Mouse (Mus musculus) thymus, postnatal 4 days (tissue): Measurements from ENCODE around the gene Akap13.

Experiments used
- DNase-seq: peaks from one replicate; pipeline ENCODE4 v3.0.0; 2021

The Akap13 gene

DNA sequence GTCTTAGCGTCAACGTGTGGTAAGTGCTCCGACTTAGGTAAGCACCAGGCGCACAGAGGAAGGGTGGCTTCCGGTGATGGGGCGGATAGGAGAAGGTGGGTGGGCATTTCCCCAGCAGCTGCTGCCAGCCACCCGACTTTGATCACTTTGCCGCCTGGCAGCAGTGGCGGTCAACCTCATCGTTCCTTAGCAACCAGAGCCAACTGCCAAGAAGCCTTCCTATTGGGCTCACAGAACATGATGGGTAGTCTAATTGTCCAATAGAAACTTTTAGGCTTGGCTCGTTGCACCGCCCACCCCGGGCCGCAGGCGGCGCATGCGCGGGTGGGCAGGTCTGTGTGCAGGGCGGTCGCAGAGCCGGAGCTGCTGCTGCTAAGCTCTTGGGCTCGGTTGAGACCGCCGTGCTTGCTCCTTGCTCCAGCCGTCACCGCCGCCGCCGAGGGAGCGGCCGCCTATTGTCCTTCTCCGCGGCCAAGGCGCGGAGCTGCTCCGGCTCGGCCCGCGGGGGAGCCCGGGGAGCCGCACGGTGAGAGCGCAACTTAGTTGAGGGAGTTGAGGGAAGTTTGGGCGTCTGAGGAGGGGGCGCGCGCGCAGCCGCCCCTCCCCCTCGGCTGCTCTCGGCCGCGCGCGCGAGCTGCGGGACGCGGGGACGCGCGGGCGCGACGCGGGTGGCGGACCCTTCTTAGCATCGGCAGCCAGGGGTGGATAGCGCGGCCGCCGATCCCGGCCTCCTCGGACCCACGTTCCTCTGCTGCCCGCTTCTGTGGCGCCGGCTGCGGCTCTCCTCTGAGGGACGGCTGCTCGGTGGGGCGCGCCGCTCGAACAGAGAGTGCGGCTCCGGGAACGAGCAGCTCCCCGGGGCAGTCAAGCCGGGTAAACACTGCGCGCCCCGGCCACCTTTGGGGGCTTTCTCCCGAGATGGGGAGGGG is at the start of gene Akap13:
TSS of gene Akap13 (plus strand) at position 312 of the 929 bp plus-strand sequence.
- peak; percentile 97 for DNase-seq

DNA sequence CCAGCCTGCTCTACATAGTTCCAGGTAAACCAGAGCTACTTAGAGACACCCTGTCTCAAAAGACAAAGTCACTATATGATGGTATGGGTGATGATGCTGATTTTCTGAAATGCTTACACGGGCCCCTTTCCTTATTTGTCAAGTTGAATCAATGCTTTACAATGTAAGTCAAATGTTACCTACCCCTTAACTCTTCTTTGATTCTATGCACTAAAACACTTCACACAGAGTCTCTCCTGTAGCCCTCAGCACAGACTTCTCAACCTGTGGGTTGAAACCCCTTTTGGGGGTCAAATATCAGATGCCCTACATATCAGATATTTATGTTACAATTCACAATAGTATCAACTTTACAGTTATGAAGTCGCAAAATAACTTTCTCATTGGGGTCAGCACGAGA is 44.7 kb upstream of the Akap13 start:
- no peak for DNase-seq

DNA sequence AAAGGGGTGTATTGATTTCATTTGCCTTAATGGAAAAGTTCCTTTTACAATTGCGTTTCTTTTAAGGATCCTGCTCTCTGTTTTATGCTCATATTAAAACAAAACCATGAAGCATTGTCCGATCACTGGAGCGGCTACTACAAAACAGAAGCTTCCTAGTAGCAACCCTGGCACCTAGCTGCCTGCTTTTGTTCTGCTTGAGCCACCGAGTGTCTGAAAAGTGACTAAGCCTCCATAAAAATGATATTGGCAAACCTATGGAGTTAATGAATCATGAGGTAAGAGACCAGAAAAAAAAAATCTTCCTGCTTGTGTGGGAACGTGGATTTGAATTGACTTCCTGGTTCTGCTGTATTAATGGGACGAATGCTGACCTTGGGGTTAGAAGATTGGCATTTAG is 44.1 kb upstream of the Akap13 start:
- DNase-seq = no peak

DNA sequence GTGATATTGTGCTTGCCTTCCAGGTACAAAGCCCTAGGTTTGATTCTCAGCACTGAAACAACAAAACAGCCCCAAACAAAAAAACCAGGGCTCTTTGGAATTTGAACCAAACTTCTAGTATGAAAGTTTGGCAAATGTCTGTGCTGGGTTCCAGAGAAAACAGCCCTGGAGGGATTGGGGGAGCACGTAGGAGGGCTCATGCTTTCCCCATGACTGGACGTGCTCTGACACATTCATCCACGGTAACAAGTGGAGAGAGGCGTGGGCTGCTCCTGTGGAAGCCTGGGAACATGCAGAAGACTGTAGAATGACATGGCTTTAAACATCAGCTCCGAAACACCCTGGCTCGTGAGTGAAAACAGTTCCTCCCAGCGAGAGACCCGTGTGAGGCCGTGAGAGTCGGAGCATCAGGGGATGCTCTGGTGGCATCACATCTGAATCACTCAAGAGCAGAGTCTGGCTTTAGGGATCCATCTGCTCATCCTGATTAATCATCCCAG is 43.3 kb upstream of the Akap13 start:
- no peak for DNase-seq

DNA sequence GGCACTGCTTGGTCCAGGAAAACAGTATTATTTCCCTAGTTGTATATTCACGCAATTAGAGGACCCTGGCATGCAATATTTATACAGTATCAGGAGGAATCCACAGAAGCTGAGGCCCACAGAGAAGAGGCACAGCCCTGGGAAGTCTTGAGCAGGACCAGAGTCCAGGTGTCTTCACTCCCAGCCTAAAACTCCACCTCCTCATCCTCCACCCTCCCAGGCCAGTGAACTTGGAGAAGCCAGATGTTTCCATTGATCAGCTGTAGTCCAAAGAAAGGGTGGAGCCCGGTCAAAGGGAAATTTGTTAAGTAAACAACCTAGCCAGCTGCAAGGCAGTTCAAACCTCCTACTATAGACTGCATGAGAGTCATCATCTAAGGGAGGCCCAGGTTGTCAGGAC is 42.8 kb upstream of the Akap13 start:
- DNase-seq = no peak

DNA sequence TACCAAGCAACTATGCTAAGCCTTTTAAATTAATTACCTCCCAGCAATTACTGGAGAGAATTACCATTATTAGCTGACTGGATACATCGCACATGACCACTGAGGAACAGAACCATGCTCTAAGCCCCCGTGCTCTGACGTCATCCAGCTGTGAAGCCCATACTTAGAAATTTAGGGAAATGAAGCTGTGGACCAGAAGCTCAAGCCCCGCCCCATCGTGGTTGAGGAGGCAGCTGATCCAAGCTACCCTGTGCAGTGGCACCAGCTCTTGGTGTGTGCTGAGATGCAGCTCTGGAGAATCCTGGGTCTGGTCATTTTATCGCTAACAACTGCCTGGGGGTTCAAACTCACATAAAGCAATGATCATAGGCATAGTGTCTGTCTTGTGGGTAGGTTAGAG is 41.4 kb upstream of the Akap13 start:
- DNase-seq = no peak

DNA sequence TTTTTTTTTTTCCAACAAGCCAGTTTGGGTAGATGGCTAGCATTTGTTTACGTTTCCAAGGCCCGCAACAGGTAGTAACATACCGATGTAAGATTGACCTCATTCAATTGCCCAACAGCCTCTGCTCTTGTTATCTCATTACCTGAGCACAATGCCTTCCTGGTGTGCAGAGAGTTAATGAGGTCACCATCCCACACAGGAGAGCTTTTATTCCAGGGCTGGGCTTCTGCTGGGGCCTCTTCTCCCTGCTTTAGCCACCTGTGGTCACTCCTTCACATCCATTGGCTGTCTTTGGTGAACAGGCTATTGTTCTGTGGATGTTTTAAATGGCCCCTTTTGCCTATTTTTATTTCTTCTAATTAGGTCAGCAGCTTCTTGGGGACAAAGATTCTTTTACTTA is 41.0 kb upstream of the Akap13 start:
- no peak for DNase-seq

DNA sequence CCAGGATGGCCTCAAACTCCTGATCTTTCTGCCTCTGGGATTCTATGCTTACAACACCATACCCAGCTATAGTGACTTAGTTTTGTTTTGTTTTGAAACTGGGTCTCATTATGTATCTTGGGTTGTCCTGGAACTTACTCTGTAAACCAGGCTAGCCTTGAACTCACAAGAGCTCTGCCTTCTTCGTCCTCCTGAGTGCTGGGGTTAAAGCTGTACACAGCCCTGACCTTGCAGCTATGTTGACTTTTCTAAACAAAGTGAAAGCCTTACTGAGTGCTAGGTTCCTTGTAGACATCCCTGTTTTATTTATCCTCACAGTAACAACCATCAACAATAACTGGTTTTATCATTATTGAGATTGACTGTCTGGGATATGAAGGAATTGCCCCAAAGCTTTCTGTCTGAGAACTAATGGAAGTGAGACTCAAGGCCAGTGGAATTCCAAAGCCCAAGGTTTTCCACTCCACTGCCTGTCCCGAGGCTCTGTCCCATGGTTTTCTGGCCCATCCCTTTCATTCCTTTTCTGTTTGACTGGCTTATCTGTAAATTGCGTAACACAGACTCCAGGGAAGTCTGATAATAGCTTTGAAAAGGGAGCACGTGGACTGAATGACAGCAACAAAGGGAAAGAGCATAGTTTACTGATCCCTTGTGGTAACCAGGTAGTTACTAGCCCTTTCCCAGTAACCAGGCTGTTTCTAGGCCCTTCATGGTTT is 40.0 kb upstream of the Akap13 start:
- no peak for DNase-seq

DNA sequence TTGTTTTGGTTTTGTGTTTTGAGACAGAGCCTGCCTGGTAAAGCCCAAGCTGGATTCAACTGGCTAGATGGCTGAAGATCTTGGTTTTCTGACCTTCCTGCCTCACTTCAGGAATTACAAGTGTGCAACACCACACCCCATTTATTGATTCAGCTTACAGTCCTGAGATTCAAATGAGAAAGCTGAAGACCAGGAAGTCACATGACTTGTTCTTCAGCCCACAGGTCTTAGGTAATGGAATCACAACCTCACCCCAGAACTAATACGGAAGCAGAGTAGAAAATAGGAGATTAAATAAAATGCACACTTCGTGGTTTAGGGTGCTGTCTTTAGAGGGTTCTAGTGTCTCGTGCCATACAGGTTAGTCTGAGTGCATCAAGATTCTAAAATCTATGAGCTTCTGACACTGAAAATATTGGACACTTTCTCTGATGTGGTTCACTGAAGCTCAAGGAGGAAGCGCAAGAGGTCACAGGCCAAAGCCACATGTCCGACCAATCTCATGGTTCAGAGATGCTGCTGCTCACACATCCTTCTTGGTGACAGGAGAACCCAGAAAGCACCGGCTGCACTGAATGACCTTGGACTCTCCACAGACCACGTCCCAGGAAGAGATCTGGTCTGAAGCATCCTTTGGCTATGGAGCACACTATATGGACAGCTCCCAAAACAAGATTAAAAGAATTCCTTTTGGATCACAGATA is 39.3 kb upstream of the Akap13 start:
- no peak for DNase-seq

DNA sequence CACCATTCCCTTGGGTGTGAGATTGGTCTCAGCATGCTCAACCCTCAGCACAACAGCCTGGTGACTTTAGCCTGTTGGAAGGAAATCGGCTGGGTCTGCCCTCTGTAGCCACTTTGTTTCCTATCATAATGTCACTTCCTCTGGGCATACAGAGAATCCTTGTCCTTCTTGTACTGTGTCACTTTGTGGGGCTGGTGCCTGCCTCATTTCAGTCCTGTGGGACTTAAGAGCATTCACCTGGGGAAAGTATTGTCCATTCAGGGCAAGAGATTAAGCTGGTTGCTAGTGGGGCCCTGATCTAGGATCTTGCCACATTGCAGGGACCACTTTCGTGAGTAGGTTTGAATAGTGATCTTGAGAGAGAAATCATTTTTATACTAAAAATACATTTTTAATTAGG is 34.4 kb upstream of the Akap13 start:
- no peak for DNase-seq

DNA sequence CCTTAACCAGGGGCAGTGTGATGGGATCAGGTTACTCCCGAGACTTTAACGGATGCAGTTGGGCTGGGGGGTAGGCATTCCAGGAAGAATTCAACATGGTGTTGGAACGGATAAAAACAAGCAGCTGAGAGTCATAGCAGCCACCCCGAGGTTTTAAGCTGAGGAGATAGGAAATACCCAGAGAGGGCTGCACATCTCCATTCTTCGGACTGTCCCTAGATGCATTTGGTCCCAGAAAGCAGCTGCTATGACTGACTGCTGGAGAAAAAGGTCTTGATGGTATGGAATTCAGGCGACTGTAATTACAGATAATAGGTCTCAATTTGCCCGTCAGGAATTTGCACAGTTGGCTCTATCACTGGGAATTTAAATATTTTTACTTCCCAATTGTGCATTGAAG is 31.2 kb upstream of the Akap13 start:
- no peak for DNase-seq

DNA sequence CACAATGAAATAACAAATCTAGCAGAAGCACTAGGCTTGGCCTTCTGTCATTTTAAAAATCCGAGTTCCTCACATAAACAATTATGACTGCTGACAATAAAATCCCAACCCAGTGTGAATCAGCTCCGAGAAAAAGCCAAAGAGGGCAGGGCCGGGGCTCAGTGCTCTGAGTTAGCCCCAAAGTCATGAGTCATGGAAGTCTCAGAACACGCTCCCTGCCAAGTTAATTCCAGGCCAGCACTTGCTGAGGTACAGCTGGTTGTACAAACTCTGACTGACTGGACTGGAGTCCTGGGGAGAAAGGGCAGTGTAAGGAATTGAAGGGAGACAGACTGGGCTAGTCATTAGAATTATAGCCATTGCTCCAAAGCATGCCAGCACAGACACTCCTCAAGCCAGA is 28.0 kb upstream of the Akap13 start:
- no peak for DNase-seq

DNA sequence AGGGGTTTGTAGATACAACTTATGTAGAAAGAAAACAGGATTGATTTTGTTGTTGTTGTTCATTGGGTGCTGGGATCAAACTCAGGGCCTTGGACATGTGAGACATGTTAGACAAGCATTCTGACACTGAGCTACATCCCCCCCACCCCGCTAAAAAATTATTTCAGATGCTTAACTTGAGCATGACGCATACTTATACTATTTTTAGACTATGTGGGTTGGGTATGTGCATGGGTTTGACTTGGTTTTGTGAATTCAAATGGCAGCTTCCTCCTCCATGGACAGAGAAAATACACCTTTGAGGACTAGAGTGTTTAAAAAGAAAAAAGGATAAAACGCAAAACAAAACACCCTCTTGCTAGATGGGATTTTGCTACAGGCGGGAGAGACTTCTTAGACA is 26.4 kb upstream of the Akap13 start:
- DNase-seq = no peak

DNA sequence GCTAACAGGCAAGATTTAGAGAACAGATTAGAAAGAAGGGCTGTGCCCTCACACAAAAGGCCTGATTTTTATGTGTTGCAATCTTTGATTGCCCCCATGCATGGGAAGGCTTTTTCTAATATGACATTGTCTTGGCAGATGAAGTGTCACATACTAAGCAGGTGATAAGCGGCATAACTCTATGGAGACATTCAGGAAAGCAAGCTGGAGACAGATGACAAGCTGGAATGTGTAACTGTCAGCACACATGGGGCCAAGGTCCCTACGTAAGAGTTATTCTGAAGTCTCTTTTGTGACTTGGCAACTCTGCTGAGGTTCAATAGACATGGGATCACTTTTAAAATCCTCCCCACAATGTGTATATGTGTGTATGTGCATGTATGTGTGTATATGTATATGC is 24.8 kb upstream of the Akap13 start:
- DNase-seq = no peak

DNA sequence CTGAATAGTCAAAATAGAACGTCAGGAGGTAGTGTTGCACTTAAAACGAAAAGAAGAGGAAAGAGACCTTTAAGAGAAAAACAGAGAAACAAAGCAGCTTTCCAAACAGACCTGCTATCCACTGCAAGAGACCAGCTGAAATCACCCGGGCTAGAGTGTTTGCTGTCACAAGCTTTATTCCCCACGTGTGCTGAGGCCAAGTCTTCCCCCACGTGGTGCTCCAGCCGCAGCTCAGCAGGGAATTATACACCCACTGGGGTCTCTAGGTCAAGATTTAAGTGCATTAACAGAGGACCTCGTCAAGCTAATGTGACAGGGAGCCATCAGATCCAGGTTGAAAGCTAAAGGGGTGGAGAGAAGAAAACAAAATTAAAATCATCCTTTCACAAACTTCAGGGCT is 24.3 kb upstream of the Akap13 start:
- DNase-seq = no peak

DNA sequence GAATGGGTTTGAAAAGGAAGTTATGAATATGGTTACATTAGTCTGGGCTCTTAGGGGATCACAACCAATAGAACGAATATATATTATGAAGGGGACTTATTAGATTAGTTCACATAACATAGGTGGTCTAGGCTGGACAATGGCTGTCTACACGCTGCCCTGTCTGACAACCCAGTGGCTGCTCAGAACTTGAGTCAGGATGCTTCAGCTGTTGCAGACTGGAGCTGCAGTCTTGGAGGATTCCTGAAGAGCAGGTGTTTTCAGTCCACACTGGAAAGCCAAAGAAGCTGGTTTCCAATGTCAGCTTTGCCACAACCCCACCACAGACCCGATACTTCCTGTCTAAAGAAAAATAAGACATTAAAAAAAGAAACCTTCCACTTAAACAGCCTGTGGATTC is 23.3 kb upstream of the Akap13 start:
- DNase-seq = no peak

DNA sequence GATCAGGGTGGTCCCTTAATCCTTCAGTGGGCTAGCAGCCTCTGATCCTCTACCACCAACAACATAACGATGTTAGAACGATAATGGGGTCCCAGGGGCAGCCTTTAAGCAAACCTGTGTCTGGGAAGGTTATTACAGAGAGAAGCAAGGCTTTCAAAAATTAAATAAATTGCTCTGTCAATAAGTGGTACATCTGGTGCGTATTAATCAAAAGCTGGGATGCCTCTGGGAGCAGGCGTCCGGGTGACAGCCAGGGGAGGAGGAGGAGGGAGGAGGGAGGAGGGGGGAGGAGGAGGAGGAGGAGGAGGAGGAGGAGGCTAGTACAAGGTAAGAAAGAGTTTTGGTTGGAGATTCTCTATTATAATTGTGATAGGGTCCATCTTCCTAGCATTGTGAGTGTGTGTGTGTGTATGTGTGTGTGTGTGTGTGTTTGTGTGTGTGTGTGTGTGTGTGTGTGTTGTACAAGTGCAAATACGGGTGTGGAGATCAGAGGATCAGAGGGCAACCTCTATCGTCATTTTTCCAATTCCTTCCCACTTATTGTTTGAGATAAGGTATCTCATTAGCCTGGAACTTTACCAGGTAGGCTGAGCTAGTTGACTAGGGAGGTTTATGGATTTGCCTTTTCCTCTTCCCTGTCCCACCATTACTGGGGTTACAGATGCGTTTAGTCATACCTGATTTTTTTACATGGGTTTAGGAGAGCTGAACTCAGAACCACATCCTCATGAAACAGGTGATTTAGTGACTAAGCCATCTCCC is 18.7 kb upstream of the Akap13 start:
- no peak for DNase-seq

DNA sequence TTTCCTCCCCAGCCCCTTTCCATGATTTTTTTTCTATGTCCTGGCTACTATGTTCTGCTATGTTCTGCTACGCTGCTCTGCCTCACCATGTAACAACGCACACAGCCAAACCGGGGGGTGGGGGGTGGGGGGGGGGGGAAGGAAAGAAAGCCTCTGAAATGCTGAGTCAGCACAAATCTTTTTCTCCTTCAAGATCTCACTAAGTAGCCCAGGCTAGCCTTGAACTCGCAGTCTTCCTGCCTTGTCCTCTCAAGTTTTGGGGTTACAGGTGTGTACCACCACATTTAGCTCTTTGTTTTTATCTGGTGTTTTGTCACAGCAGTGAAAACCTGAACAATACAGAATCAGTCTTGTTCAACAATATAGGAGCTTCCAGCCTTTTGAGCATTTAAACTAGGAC is 15.8 kb upstream of the Akap13 start:
- no peak for DNase-seq

DNA sequence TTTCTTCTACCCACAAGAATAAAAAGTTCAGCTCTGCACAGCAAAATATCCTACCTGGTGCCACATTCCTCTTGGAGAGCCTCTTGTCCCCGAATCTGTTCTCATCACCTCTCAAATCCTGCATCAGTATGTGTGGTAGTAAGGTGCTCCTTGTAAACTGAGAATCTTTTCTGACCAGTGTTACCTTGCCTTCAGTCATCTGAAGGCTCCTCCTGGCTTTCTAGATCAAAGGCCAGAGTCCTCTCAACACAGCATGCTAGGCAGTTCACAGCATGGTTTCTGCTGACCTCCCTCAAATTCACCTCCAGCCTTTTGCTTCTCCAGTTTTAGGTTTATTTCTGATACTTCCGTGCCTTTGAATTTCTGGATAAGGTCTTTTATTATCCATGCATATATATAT is 15.1 kb upstream of the Akap13 start:
- DNase-seq = no peak

DNA sequence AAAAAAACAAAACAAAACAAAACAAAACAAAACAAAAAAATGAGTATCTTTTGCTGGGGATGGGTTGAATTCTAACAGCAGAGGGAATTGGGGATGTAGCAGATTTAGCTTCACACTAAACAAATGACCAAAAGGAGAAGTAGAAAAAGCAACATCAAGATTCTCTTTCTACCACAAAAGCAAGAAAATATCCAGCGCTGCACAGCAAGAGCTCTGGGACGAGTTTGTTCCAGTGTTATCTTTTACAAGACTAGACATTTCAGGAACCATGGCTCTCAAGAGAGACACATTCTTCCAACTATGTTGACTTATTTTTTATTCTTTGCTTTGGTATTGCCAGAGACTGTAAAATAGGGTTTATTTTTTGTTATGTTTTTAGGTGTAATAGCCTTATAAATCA is 13.4 kb upstream of the Akap13 start:
- DNase-seq = no peak

DNA sequence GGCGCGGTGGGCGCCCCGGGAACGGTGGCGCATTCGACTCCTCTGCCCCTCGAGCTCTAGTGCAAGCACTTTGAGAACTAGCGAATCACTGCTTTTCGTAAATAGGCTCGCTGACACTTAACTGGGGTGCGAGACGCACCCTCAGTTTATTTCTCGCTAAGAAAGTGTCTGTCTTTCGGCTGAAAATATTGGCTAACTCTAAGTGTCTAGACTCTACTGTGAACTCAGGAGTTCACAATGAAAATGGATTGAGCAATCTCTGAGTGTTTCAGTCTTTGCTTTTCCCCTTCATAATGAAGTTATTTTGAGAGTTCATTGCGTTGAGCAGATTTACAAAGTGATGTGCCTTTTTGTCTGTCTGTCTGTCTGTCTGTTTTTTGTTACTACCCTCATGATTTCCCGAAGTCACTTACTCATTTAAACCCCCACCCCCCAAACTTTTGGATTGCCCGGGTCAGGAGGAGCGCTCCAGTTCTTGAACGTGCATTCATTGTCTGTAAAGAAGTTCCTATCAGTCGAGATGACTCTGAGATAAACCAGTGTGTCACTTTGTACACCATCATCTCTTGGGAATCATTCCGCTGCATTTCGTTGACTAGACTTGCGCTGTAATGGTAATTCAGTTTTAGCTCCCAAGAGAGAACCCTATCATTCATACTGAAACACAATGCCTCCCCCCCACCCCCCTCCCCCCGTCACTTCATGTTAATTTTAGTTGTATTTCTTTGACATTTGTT is 986 bp downstream of the Akap13 start:
- no peak for DNase-seq

DNA sequence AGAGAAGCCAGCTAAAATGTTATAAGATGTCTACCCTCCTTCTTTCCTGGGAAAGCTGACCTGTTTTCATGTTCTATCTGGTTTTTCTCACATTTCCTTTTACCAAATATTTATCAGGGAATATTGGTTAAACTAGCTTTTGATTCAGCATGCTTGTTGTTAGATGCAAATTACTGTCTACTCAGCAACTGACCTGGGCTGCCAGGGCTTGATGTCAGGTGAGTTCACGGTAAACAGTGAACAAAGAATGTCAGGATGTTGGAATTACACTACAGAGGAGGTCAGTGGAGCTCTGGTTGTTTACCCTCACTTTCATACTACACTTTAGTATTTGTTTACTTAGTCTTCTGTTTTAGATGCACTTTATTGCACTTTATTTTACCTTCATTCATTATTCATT is 5.0 kb downstream of the Akap13 start:
- no peak for DNase-seq
